7 mouse cellular contexts compared by ENCODE assay signal in the genomic region with DNA sequence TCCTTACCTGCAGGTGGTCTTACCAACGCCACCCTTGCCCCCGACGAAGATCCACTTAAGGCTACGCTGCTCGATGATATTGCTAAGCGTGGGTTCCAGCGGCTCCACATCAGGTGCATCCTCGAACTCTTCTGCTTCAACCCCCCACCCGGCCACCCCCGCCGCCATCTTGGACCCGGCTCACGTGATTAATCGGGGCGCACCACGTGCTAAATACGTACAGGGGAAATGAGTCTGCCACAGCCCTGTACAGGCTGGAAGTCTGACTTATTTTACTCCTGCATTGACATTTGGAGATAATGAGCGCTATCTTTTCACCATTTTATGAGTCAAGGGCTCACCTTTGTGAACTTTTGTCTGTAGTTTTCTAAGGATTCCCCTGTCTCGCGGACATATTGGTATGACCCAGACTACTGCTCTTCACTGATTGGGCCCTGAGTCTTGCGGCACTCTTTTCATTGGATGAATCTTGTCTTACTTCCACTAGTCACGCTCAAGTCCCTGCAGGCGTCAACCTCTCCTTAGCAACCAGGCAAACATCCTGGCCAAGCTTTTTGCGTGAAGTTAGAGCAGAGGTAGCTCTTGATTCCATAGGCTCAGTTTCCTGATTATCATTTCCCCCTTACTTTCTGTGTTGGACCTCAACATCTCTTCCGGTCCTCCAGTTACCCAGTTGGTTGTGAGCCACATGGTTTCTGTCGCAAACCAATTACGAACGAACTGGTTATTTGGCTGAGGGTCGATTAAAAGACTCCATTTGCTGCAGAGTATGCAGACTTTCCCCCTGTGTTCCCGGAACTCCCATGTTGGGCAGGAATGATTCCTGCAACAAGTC. TPM values are rescaled to one million over a fixed set of nuclear protein-coding genes. Genes with fewer than 3 reads are reported as not detected.
A peak's percentile ranks its signal among the peaks of the same experiment; 100 is the strongest.
DNase-seq lines count a peak whose midpoint lies in the region; ATAC-seq lines count a peak whose summit lies in the region.

A gene (minus strand): TSS at position 184 of the 835 bp plus-strand sequence.

- peak; percentile 89 for ATAC-seq in intestine, embryonic 16.5 days
- ATAC-seq in midbrain, embryonic 11.5 days (ENCODE audit: low FRiP score): peak; percentile 86

- peak within 1 kb of the TSS; percentile 73 for H3K9ac ChIP-seq in intestine, embryonic 16.5 days (ENCODE audit: low read depth, low read length)
- peak within 1 kb of the TSS; percentile 66 for H3K9ac ChIP-seq in midbrain, embryonic 11.5 days (ENCODE audit: low read length)

- intact Hi-C loops in left cerebral cortex, postnatal 36 days (cut with DNase I): loop anchor here (5.0 kb wide), 1 partner anchor 48 kb away; a partner anchor contains a TSS

- peaks cover 33% of the 10 kb centered on the region for H3K4me1 ChIP-seq in intestine, embryonic 16.5 days (ENCODE audit: control insufficient read depth, insufficient read depth, low read length)
- peaks cover 31% of the 10 kb centered on the region for H3K4me1 ChIP-seq in midbrain, embryonic 11.5 days (ENCODE audit: control insufficient read depth, insufficient read depth, low read length)

- H3K27ac ChIP-seq in intestine, embryonic 16.5 days (ENCODE audit: low read length): peak within 1 kb of the TSS; percentile 79
- H3K27ac ChIP-seq in midbrain, embryonic 11.5 days (ENCODE audit: low read depth, low read length): 0 out of 2 replicates have a peak within 1 kb of the TSS, but pooled peaks have one; percentile 52

- peak; percentile 86 for DNase-seq in adrenal gland, postnatal 10 days
- DNase-seq in embryo, embryonic 9.5 days (ENCODE audit: extremely low spot score): peak; percentile 91
- peak in 1 of 2 experiments; percentile 84 for DNase-seq in gastrocnemius, postnatal 4 days (ENCODE audit: low spot score in 2 of 2)
- DNase-seq in left cerebral cortex, postnatal 36 days (ENCODE audit: low spot score in 2 of 2): peak; percentile 82 to 83
- peak; percentile 99 for DNase-seq in midbrain, embryonic 11.5 days (ENCODE audit: low spot score, missing footprints)
- peak; percentile 94 for DNase-seq in skeletal muscle tissue, adult 2 months (ENCODE audit: low read depth, low spot score)

- H3K4me2 ChIP-seq in intestine, embryonic 16.5 days (ENCODE audit: low read depth, low read length): peak within 1 kb of the TSS; percentile 81
- peak within 1 kb of the TSS; percentile 89 for H3K4me2 ChIP-seq in midbrain, embryonic 11.5 days

- H3K9me3 ChIP-seq in intestine, embryonic 16.5 days (ENCODE audit: control insufficient read depth, low read length): no peaks in the 10 kb centered on the region
- H3K9me3 ChIP-seq in midbrain, embryonic 11.5 days (ENCODE audit: control insufficient read depth, low read length): no peaks in the 10 kb centered on the region

- H3K4me3 ChIP-seq in intestine, embryonic 16.5 days (ENCODE audit: low read length): peak within 1 kb of the TSS; percentile 67
- H3K4me3 ChIP-seq in midbrain, embryonic 11.5 days (ENCODE audit: low read depth, low read length): peak within 1 kb of the TSS; percentile 66

- 4% methylated on average over 30 of the region's 30 CpGs for WGBS in intestine, embryonic 16.5 days
- 7% methylated on average over 30 of the region's 30 CpGs for WGBS in midbrain, embryonic 11.5 days

- H3K27me3 ChIP-seq in intestine, embryonic 16.5 days (replicated peaks; ENCODE audit: control insufficient read depth, insufficient read depth, low read length): no peaks in the 10 kb centered on the region
- H3K27me3 ChIP-seq in midbrain, embryonic 11.5 days (ENCODE audit: control insufficient read depth, insufficient read depth, low read length): no peaks in the 10 kb centered on the region

- peaks cover 9% of the 10 kb centered on the region for H3K36me3 ChIP-seq in intestine, embryonic 16.5 days (ENCODE audit: control insufficient read depth, insufficient read depth, low read length)
- H3K36me3 ChIP-seq in midbrain, embryonic 11.5 days (ENCODE audit: control insufficient read depth, insufficient read depth, low read length): peaks cover 14% of the 10 kb centered on the region

RNA-seq across cellular contexts. Expression of the gene that starts here (rescaled TPM):
- total RNA-seq in adrenal gland, postnatal 10 days (2021): 10 to 100 TPM; 86.5 to 92.4 TPM
- total RNA-seq in gastrocnemius, postnatal 4 days (2021): 10 to 100 TPM; 51.7 to 56.5 TPM
- polyA plus RNA-seq in intestine, embryonic 16.5 days (2015; fragmentation: Nextera tagmentation; extraction: Ambion mirVana): 139 and 144 TPM in 2 replicates
- 100 to 1,000 TPM; 119 to 143 TPM for total RNA-seq in left cerebral cortex, postnatal 36 days (2021)
- 129 TPM in 2 replicates for polyA plus RNA-seq in midbrain, embryonic 11.5 days (2014; fragmentation: Nextera tagmentation; extraction: Ambion mirVana)
